Mouse (Mus musculus) midbrain, embryonic 11.5 days (tissue): ENCODE measurements around the gene Olfr547. TPM values are rescaled to one million over a fixed set of nuclear protein-coding genes. Genes with fewer than 3 reads are reported as not detected.

ENCODE experiments used
- polyA plus RNA-seq: library from polyadenylated mRNA; unstranded; fragments of >200 nt; fragmentation: Nextera tagmentation; extraction: Ambion mirVana; gene quantifications from 2 replicates; pipeline ENCODE4 v1.2.1, GENCODE M21; 2014

Gene Olfr547
- polyA plus RNA-seq, 1 experiment from 2014 or later = not detected

Other genes with a start within 250 kb of the Olfr547 start
- gene Rrm1, start 93.1 kb upstream of the Olfr547 start, polyA plus RNA-seq = 234 and 249 TPM in 2 replicates
- 0.25 and 0.33 TPM in 2 replicates for gene Olfr543, start 53.1 kb upstream of the Olfr547 start, polyA plus RNA-seq
- 0.04 and 0.10 TPM in 2 replicates for gene Olfr544, start 46.4 kb upstream of the Olfr547 start, polyA plus RNA-seq
- gene Olfr545, start 35.2 kb upstream of the Olfr547 start, polyA plus RNA-seq = 0.16 TPM in 1 of 2 replicates, not detected in the other
- gene Olfr548-ps1, start 6.1 kb downstream of the Olfr547 start, polyA plus RNA-seq = not detected in 2 replicates
- gene Olfr549, start 15.1 kb downstream of the Olfr547 start, polyA plus RNA-seq = not detected in 2 replicates
- gene Trim21, start 30.7 kb downstream of the Olfr547 start, polyA plus RNA-seq = 0.42 and 0.44 TPM in 2 replicates
- not detected in 2 replicates for gene Olfr550, start 36.7 kb downstream of the Olfr547 start, polyA plus RNA-seq
- gene Olfr551, start 57.1 kb downstream of the Olfr547 start, polyA plus RNA-seq = not detected in 2 replicates
- not detected in 2 replicates for gene Olfr552, start 63.0 kb downstream of the Olfr547 start, polyA plus RNA-seq
- gene Olfr553, start 83.5 kb downstream of the Olfr547 start, polyA plus RNA-seq = not detected in 2 replicates
- gene Olfr554, start 103.7 kb downstream of the Olfr547 start, polyA plus RNA-seq = not detected in 2 replicates
- not detected in 2 replicates for gene Olfr555, start 124.1 kb downstream of the Olfr547 start, polyA plus RNA-seq
- not detected in 2 replicates for gene Olfr556, start 130.2 kb downstream of the Olfr547 start, polyA plus RNA-seq
- gene Trim68, start 152.6 kb downstream of the Olfr547 start, polyA plus RNA-seq = 9.5 and 10.8 TPM in 2 replicates
- not detected in 2 replicates for gene Olfr557, start 161.2 kb downstream of the Olfr547 start, polyA plus RNA-seq
- gene Olfr558, start 167.5 kb downstream of the Olfr547 start, polyA plus RNA-seq = not detected in 2 replicates
- not detected in 2 replicates for gene Olfr33, start 184.3 kb downstream of the Olfr547 start, polyA plus RNA-seq
- not detected in 2 replicates for gene Olfr559, start 192.7 kb downstream of the Olfr547 start, polyA plus RNA-seq
- gene Olfr560, start 224.6 kb downstream of the Olfr547 start, polyA plus RNA-seq = not detected in 2 replicates
- gene Olfr78, start 224.7 kb downstream of the Olfr547 start, polyA plus RNA-seq = not detected in 2 replicates
- gene Olfr561, start 236.5 kb downstream of the Olfr547 start, polyA plus RNA-seq = not detected in 2 replicates